Mouse (Mus musculus) embryonic fibroblast, embryonic 13.5 days (primary cell): ENCODE measurements at regions not wholly inside any gene's neighbourhood (a gene's known extent, or its start where the extent isn't known, plus 50 kb on each side); places are given as distances from the start of the nearest gene placed in this dataset.

Experiments
- CTCF ChIP-seq: IDR thresholded peaks from 2 replicates; pipeline ENCODE4 v1.5.1; 2011; ENCODE audit warnings: mild to moderate bottlenecking, control low read depth, low read length, moderate library complexity, borderline replicate concordance; ENCODE audit not compliant: insufficient read depth
- POLR2A ChIP-seq: IDR thresholded peaks from 2 replicates; pipeline ENCODE4 v1.6.1; 2011; ENCODE audit warnings: low read depth, mild to moderate bottlenecking, control low read depth, low read length, moderate library complexity

DNA sequence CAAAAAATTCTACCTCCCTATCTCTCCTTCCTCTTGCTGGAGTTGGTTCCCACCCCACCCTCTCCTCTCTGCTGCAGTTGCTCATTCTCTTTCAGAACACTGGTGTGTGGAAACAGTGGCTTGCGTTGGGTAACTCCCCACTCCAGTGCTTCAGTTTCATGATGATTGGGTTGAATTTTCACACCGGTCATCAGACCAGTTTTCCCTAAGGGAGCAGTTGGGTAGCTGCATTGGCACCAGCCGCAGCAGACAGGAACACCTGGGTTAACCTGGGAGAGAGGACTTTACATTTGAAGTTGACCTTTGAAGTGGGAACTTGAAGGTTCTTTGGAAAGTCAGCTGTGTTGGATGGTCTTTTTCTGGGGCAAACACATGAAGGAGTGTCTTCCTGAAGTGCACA, 126.7 kb upstream of the Ttc29 start:
- TF ChIP-seq CTCF (no peak), POLR2A (no peak)
